Mouse (Mus musculus): Measurements from ENCODE around the gene Cdk18. TPM values are rescaled to one million over a fixed set of nuclear protein-coding genes. Genes with fewer than 3 reads are reported as not detected.

Gene Cdk18
- total RNA-seq (2014; fragmentation: Nextera tagmentation): not detected in 2 replicates
- 0.06 and 0.33 TPM in 2 replicates for total RNA-seq (2017)
- polyA plus RNA-seq (2012): 0.02 TPM in 1 of 2 replicates, not detected in the other

DNA sequence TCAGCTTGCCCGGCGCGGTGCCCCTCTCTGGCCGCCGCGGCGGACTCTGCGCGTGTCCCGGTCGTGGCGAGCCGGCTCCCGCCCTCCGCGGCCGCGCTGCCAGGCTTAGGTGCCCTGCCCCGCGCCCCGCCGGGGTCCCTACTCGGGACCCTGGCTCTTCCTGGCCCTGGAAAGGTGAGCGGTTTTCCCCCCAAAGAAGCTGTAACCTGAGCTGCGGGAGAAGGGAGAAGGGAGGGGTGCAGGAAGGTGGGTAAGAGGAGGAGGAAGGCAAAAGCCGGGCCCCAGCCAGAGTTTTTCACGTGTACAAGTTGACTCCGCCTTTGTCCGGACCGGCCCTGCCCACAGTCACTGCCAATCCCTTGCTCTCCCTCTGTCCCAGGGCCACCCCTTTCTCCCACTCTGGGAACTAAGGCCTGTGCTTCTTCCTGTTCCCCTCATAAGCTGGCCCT, at the start of gene Cdk18:
Cdk18 (minus strand) TSS at position 269 of the 449 bp plus-strand sequence.
- no peak for DNase-seq (ENCODE audit: low spot score)
- TF ChIP-seq TAL1 (conservative IDR thresholded peaks at IDR 0.05; ENCODE audit: low read depth, low read length) (no peak), POLR2AphosphoS5 (IDR thresholded peaks at IDR 0.05; ENCODE audit: insufficient replicate concordance, low read depth, low read length) (no peak), CTCF (IDR thresholded peaks at IDR 0.05; ENCODE audit: low read depth, low read length) (no peak), GATA1 (IDR thresholded peaks at IDR 0.05; ENCODE audit: borderline replicate concordance, low read length) (no peak), GATA2 (IDR thresholded peaks at IDR 0.05; ENCODE audit: borderline replicate concordance, low read depth, low read length) (no peak)
- no peak within 1 kb of the TSS for H3K4me3 ChIP-seq (ENCODE audit: low read depth, low read length)
- H3K36me3 ChIP-seq (replicated peaks): no peaks in the 10 kb centered on the region
- ATAC-seq (ENCODE audit: extremely low read depth, insufficient number of reproducible peaks, low FRiP score, poor library complexity, severe bottlenecking): no peak
- H3K4me1 ChIP-seq (ENCODE audit: insufficient read depth, low read depth, low read length): no peaks in the 10 kb centered on the region
- no peaks in the 10 kb centered on the region for H3K9me3 ChIP-seq (replicated peaks)
- H3K27me3 ChIP-seq (ENCODE audit: insufficient read depth, low read length): peaks cover 47% of the 10 kb centered on the region

DNA sequence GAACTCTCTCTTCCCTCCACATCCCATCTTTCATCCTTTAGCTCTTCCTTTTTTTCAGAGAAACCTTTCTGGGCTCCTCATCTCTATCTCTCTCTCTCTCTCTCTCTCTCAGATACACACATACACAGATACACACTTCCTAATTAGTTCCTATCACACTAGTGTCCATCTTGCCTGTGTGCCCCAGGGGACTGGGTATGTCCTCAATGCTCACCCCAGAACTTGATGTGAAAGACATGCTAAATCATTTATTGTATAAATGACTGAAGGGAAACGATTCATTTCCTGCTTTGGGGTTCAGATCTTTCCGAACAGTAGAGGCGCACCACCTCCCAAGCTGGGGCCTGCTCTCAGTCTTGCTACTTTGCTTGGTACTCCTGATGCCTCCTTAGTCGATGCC, 49.7 kb upstream of the Cdk18 start:
- Histone ChIP-seq H3K4me1 (ENCODE audit: insufficient read depth, low read depth, low read length) (no peaks in the 10 kb centered on the region), H3K27me3 (ENCODE audit: insufficient read depth, low read length) (peaks cover 12% of the 10 kb centered on the region; the same call in 1 of the 2 replicates), H3K36me3 (replicated peaks) (no peaks in the 10 kb centered on the region), H3K9me3 (replicated peaks) (peaks cover 5% of the 10 kb centered on the region), H3K4me3 (ENCODE audit: low read depth, low read length) (no peak overlapping the region)
- TF ChIP-seq POLR2AphosphoS5 (IDR thresholded peaks at IDR 0.05; ENCODE audit: insufficient replicate concordance, low read depth, low read length) (no peak), GATA2 (IDR thresholded peaks at IDR 0.05; ENCODE audit: borderline replicate concordance, low read depth, low read length) (no peak), GATA1 (IDR thresholded peaks at IDR 0.05; ENCODE audit: borderline replicate concordance, low read length) (no peak), CTCF (IDR thresholded peaks at IDR 0.05; ENCODE audit: low read depth, low read length) (no peak), TAL1 (conservative IDR thresholded peaks at IDR 0.05; ENCODE audit: low read depth, low read length) (no peak)
- no peak for ATAC-seq (ENCODE audit: extremely low read depth, insufficient number of reproducible peaks, low FRiP score, poor library complexity, severe bottlenecking)
- DNase-seq (ENCODE audit: low spot score): no peak

DNA sequence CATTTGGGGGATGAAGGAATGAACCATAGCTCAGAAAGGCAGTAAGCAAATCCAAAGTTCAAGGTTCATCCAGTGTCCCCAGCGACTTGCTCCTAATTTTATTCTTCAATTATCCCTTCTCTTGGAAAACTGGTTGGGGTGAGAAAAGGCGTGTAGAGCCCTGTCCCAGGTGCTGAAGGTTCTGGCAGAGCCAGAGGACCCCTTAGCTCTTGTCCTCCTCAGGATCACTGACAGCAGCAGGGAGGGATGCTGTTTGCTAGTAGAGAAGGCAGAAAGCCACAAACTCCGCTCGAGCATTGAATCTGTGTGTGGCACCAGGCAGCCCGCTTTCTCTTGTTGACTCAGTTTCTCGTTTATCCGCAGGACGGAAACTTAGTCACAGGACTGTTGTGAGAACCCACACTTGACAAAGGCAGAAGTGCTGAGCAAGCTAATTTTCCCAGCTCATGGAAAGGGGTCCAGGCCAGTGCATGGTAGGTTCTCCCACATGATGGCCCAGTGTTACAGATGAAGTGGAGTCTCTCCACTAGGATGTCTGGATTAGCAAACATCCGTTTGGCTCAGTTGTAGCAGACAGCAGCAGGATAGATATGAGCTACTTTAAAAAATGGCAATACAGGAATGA, 49.1 kb upstream of the Cdk18 start:
- Histone ChIP-seq H3K4me1 (ENCODE audit: insufficient read depth, low read depth, low read length) (no peaks in the 10 kb centered on the region), H3K9me3 (replicated peaks) (peaks cover 5% of the 10 kb centered on the region), H3K4me3 (ENCODE audit: low read depth, low read length) (no peak overlapping the region), H3K27me3 (ENCODE audit: insufficient read depth, low read length) (peaks cover 10% of the 10 kb centered on the region), H3K36me3 (replicated peaks) (no peaks in the 10 kb centered on the region)
- TF ChIP-seq POLR2AphosphoS5 (IDR thresholded peaks at IDR 0.05; ENCODE audit: insufficient replicate concordance, low read depth, low read length): no peak
- no peak for TF ChIP-seq CTCF (IDR thresholded peaks at IDR 0.05; ENCODE audit: low read depth, low read length)
- TF ChIP-seq TAL1 (conservative IDR thresholded peaks at IDR 0.05; ENCODE audit: low read depth, low read length): no peak
- no peak for TF ChIP-seq GATA2 (IDR thresholded peaks at IDR 0.05; ENCODE audit: borderline replicate concordance, low read depth, low read length)
- no peak for TF ChIP-seq GATA1 (IDR thresholded peaks at IDR 0.05; ENCODE audit: borderline replicate concordance, low read length)
- DNase-seq (ENCODE audit: low spot score) (no peak), ATAC-seq (ENCODE audit: extremely low read depth, insufficient number of reproducible peaks, low FRiP score, poor library complexity, severe bottlenecking) (no peak)

GRCm38 (mm10) chr1:132186303-132186702, 46.8 kb upstream of the Cdk18 start:
- H3K4me3 ChIP-seq (ENCODE audit: low read depth, low read length): no peak overlapping the region

DNA sequence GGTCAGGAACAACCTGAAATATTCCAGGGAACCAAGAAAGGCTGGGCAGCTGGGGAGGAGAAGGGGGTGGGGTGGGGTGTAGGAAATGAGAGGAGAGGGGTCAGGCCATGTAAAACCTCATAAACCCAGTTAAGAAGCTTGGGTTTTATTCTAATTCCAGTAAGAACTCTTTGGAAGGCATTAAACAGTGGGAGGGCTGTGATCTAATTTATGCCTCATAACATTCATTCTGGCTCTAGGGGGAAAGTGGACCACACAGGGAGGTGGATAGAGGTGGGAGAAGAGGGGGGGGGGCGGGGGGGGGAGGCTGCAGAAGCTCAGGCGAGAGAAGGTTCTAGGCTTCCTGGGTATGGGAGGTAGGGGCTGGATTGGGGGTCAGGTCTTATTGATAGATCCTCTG, 32.1 kb upstream of the Cdk18 start:
- Histone ChIP-seq H3K4me3 (ENCODE audit: low read depth, low read length) (no peak overlapping the region), H3K36me3 (replicated peaks) (no peaks in the 10 kb centered on the region), H3K9me3 (replicated peaks) (no peaks in the 10 kb centered on the region), H3K4me1 (ENCODE audit: insufficient read depth, low read depth, low read length) (peaks cover 5% of the 10 kb centered on the region), H3K27me3 (ENCODE audit: insufficient read depth, low read length) (peaks cover 21% of the 10 kb centered on the region)
- DNase-seq (ENCODE audit: low spot score): no peak
- ATAC-seq (ENCODE audit: extremely low read depth, insufficient number of reproducible peaks, low FRiP score, poor library complexity, severe bottlenecking): no peak
- TF ChIP-seq POLR2AphosphoS5 (IDR thresholded peaks at IDR 0.05; ENCODE audit: insufficient replicate concordance, low read depth, low read length) (no peak), GATA1 (IDR thresholded peaks at IDR 0.05; ENCODE audit: borderline replicate concordance, low read length) (no peak), CTCF (IDR thresholded peaks at IDR 0.05; ENCODE audit: low read depth, low read length) (no peak), GATA2 (IDR thresholded peaks at IDR 0.05; ENCODE audit: borderline replicate concordance, low read depth, low read length) (no peak), TAL1 (conservative IDR thresholded peaks at IDR 0.05; ENCODE audit: low read depth, low read length) (no peak)

More at GRCm38 (mm10) chr1:132186303-132186702, 46.8 kb upstream of the Cdk18 start:
- Histone ChIP-seq H3K4me1 (ENCODE audit: insufficient read depth, low read depth, low read length) (no peaks in the 10 kb centered on the region), H3K36me3 (replicated peaks) (no peaks in the 10 kb centered on the region), H3K27me3 (ENCODE audit: insufficient read depth, low read length) (peaks cover 13% of the 10 kb centered on the region), H3K9me3 (replicated peaks) (peaks cover 5% of the 10 kb centered on the region)
- ATAC-seq (ENCODE audit: extremely low read depth, insufficient number of reproducible peaks, low FRiP score, poor library complexity, severe bottlenecking) (no peak), DNase-seq (ENCODE audit: low spot score) (no peak)
- TF ChIP-seq GATA1 (IDR thresholded peaks at IDR 0.05; ENCODE audit: borderline replicate concordance, low read length) (no peak), POLR2AphosphoS5 (IDR thresholded peaks at IDR 0.05; ENCODE audit: insufficient replicate concordance, low read depth, low read length) (no peak), TAL1 (conservative IDR thresholded peaks at IDR 0.05; ENCODE audit: low read depth, low read length) (no peak), GATA2 (IDR thresholded peaks at IDR 0.05; ENCODE audit: borderline replicate concordance, low read depth, low read length) (no peak)

GRCm38 (mm10) chr1:132170698-132171097, 31.2 kb upstream of the Cdk18 start:
- TF ChIP-seq GATA1 (IDR thresholded peaks at IDR 0.05; ENCODE audit: borderline replicate concordance, low read length) (no peak), GATA2 (IDR thresholded peaks at IDR 0.05; ENCODE audit: borderline replicate concordance, low read depth, low read length) (no peak), CTCF (IDR thresholded peaks at IDR 0.05; ENCODE audit: low read depth, low read length) (no peak), POLR2AphosphoS5 (IDR thresholded peaks at IDR 0.05; ENCODE audit: insufficient replicate concordance, low read depth, low read length) (no peak), TAL1 (conservative IDR thresholded peaks at IDR 0.05; ENCODE audit: low read depth, low read length) (no peak)
- Histone ChIP-seq H3K4me1 (ENCODE audit: insufficient read depth, low read depth, low read length) (peaks cover 5% of the 10 kb centered on the region), H3K36me3 (replicated peaks) (no peaks in the 10 kb centered on the region), H3K27me3 (ENCODE audit: insufficient read depth, low read length) (peaks cover 21% of the 10 kb centered on the region), H3K9me3 (replicated peaks) (no peaks in the 10 kb centered on the region), H3K4me3 (ENCODE audit: low read depth, low read length) (no peak overlapping the region)
- ATAC-seq (ENCODE audit: extremely low read depth, insufficient number of reproducible peaks, low FRiP score, poor library complexity, severe bottlenecking) (no peak), DNase-seq (ENCODE audit: low spot score) (no peak)

All from G1E (cell line).